Mouse (Mus musculus) MEL (cell line): Measurements from ENCODE around the gene Mul1.

Experiments
- CTCF ChIP-seq, 3 experiments: IDR thresholded peaks in 2 of 3; conservative IDR thresholded peaks in 1 of 3; 2 replicates each; pipeline ENCODE4 v1.5.1; 2011 to 2012; ENCODE audit warnings: low read length in 3 of 3, low read depth in 2 of 3, mild to moderate bottlenecking in 2 of 3, improper control_type of control experiment in 1 of 3, inconsistent platforms in 1 of 3, mixed read lengths in 1 of 3, moderate library complexity in 1 of 3; ENCODE audit not compliant: control insufficient read depth in 1 of 3, insufficient read depth in 1 of 3, poor library complexity in 1 of 3, severe bottlenecking in 1 of 3
- ELF1 ChIP-seq: IDR thresholded peaks from 2 replicates; pipeline ENCODE4 v1.6.1; 2014; ENCODE audit warnings: low read depth, mild to moderate bottlenecking, inconsistent platforms, low read length, improper control_type of control experiment, moderate library complexity
- EP300 ChIP-seq, 2 experiments: IDR thresholded peaks; 2 replicates each; pipeline ENCODE4 v1.6.1; 2011; ENCODE audit warnings: improper control_type of control experiment in 2 of 2, low read length in 2 of 2, low read depth in 1 of 2, mild to moderate bottlenecking in 1 of 2
- ETS1 ChIP-seq: IDR thresholded peaks from 2 replicates; pipeline ENCODE4 v1.6.1; 2012; ENCODE audit warnings: low read depth, mild to moderate bottlenecking, inconsistent platforms, low read length, improper control_type of control experiment, moderate library complexity
- GABPA ChIP-seq: IDR thresholded peaks from 2 replicates; pipeline ENCODE4 v1.6.1; 2012; ENCODE audit warnings: low read depth, mild to moderate bottlenecking, inconsistent platforms, low read length, improper control_type of control experiment, moderate library complexity
- POLR2A ChIP-seq, 2 experiments: IDR thresholded peaks; 2 replicates each; pipeline ENCODE4 v1.6.1; 2011 to 2012; ENCODE audit warnings: low read length in 2 of 2, mild to moderate bottlenecking in 2 of 2, control low read depth in 1 of 2, improper control_type of control experiment in 1 of 2, low read depth in 1 of 2, moderate library complexity in 1 of 2; ENCODE audit not compliant: control insufficient read depth in 1 of 2, insufficient read depth in 1 of 2, poor library complexity in 1 of 2
- SIN3A ChIP-seq: IDR thresholded peaks from 2 replicates; pipeline ENCODE4 v1.6.1; 2012; ENCODE audit warnings: low read length, improper control_type of control experiment, inconsistent platforms
- USF2 ChIP-seq, 2 experiments: IDR thresholded peaks; 2 replicates each; pipeline ENCODE4 v1.6.1; 2011 to 2012; ENCODE audit warnings: improper control_type of control experiment in 2 of 2, low read length in 2 of 2, borderline replicate concordance in 1 of 2, inconsistent platforms in 1 of 2, low read depth in 1 of 2, mild to moderate bottlenecking in 1 of 2; ENCODE audit not compliant: insufficient read depth in 1 of 2
- ZKSCAN1 ChIP-seq: IDR thresholded peaks from 2 replicates; pipeline ENCODE4 v1.6.1; 2012; ENCODE audit warnings: low read depth, mild to moderate bottlenecking, inconsistent platforms, low read length, improper control_type of control experiment, moderate library complexity

DNA sequence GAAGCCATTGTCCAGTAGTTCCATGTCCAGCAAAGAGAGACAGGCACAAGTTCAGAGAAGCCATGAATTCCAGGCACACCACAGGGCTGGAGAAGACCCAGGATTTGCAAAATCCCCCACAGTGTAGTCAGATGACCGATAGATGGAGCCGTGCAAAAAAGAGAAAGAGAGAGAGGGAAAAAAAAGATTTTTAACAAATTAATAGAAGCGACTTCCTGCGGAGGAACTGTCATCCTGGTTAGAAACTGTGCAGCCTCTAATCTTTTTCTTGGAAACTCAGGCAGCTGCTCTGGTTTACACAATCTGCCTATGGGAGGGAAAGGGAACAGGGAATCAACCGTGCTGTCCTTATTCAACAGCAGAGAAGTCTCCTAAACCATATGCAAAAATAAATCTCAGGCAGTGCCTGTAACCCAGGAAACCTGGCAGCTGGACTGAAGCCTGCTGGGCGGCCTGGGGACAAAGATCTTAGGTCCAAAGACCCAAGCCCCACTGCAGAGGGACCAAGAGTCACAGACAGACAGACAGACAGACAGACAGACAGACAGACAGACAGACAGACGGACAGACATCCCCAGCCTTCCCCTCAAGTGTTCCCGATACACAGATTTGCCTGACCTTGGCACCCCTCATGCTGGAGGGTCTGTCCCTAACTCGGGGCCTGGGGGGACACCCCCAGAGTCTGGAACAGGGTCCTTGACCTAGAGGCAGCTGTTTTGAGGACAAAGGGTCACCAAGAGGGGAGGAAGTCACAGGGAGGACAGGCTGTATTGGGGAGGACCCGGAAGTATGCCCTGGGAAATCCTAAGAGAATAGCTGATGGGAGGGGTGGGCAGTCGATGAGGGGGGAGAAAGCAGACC, 28.7 kb downstream of the Mul1 start:
- TF ChIP-seq USF2 (IDR thresholded peaks at IDR 0.05; ENCODE audit: borderline replicate concordance in 1 of 2, insufficient read depth in 1 of 2, low read depth in 1 of 2, low read length in 2 of 2) (no peak), CTCF (IDR thresholded peaks at IDR 0.05 in 2 of 3, conservative IDR thresholded peaks at IDR 0.05 in 1 of 3; ENCODE audit: control insufficient read depth in 1 of 3, insufficient read depth in 1 of 3, low read depth in 2 of 3, low read length in 3 of 3, poor library complexity in 1 of 3, severe bottlenecking in 1 of 3) (no peak), GABPA (no peak), POLR2A (IDR thresholded peaks at IDR 0.05; ENCODE audit: control insufficient read depth in 1 of 2, insufficient read depth in 1 of 2, low read depth in 1 of 2, low read length in 2 of 2, poor library complexity in 1 of 2) (no peak), ZKSCAN1 (no peak), ELF1 (no peak), ETS1 (no peak), EP300 (IDR thresholded peaks at IDR 0.05; ENCODE audit: low read depth in 1 of 2, low read length in 2 of 2) (no peak), SIN3A (no peak)
